Mouse (Mus musculus): ENCODE data around the gene Smim14.

- no peak for TF ChIP-seq CTCF (conservative IDR thresholded peaks at IDR 0.05; ENCODE audit: low read length)
- no peak for TF ChIP-seq POU5F1 (IDR thresholded peaks at IDR 0.05; ENCODE audit: borderline replicate concordance, low read length)
Observed at GRCm38 (mm10) chr5:65469766-65470165, 67.2 kb downstream of the Smim14 start.

Data from E14TG2a.4 (cell line).